Mouse (Mus musculus) myocyte (in vitro differentiated cells): Measurements from ENCODE around the gene Slc35f3. TPM values are rescaled to one million over a fixed set of nuclear protein-coding genes. Genes with fewer than 3 reads are reported as not detected.

Experiments
- H3K27me3 ChIP-seq: one replicate; pipeline ENCODE4 v1.6.1; 2011; ENCODE audit not compliant: control insufficient read depth, insufficient read depth, insufficient read length
- H3K36me3 ChIP-seq: one replicate; pipeline ENCODE4 v1.6.1; 2011; ENCODE audit not compliant: control insufficient read depth, insufficient read depth
- H3K4me2 ChIP-seq: one replicate; pipeline ENCODE4 v1.6.1; 2011; ENCODE audit warnings: low read depth, control low read depth
- H3K4me3 ChIP-seq: one replicate; pipeline ENCODE4 v1.5.1; 2011; ENCODE audit warnings: mild to moderate bottlenecking, control low read depth, moderate library complexity
- H3K79me2 ChIP-seq: one replicate; pipeline ENCODE4 v1.6.1; 2011; ENCODE audit not compliant: control insufficient read depth, insufficient read depth
- H3ac ChIP-seq: one replicate; pipeline ENCODE4 v1.6.1; 2011; ENCODE audit not compliant: control insufficient read depth, insufficient read length
- CEBPB ChIP-seq: IDR thresholded peaks from 2 replicates; pipeline ENCODE4 v1.6.1; 2011; ENCODE audit warnings: mild to moderate bottlenecking, moderate library complexity; ENCODE audit not compliant: poor library complexity, insufficient read depth, severe bottlenecking
- E2F4 ChIP-seq: IDR thresholded peaks from one replicate; pipeline ENCODE4 v1.6.1; 2011; ENCODE audit warnings: mild to moderate bottlenecking, control low read depth, moderate library complexity; ENCODE audit not compliant: insufficient read depth
- MAX ChIP-seq: IDR thresholded peaks from one replicate; pipeline ENCODE4 v1.6.1; 2011; ENCODE audit warnings: low read depth, mild to moderate bottlenecking, control low read depth
- MYOD1 ChIP-seq, 3 experiments: IDR thresholded peaks; one replicate each; pipeline ENCODE4 v1.6.1; 2011; ENCODE audit warnings: control low read depth in 2 of 3, low read depth in 2 of 3, mild to moderate bottlenecking in 2 of 3, moderate library complexity in 1 of 3; ENCODE audit not compliant: insufficient read length in 2 of 3, control insufficient read depth in 1 of 3
- MYOG ChIP-seq, 3 experiments: IDR thresholded peaks; one replicate each; pipeline ENCODE4 v1.6.1; 2011; ENCODE audit warnings: control low read depth in 2 of 3, low read depth in 2 of 3, mild to moderate bottlenecking in 2 of 3; ENCODE audit not compliant: insufficient read length in 2 of 3, control insufficient read depth in 1 of 3, insufficient read depth in 1 of 3
- POLR2A ChIP-seq: IDR thresholded peaks from one replicate; pipeline ENCODE4 v1.6.1; 2011; ENCODE audit warnings: low read depth, mild to moderate bottlenecking, control low read depth, moderate library complexity; ENCODE audit not compliant: insufficient read length
- POLR2AphosphoS2 ChIP-seq: IDR thresholded peaks from one replicate; pipeline ENCODE4 v1.6.1; 2011; ENCODE audit warnings: low read depth, control low read depth; ENCODE audit not compliant: insufficient read length
- REST ChIP-seq: IDR thresholded peaks from one replicate; pipeline ENCODE4 v1.6.1; 2011; ENCODE audit warnings: mild to moderate bottlenecking, control low read depth, moderate library complexity; ENCODE audit not compliant: insufficient read depth, insufficient read length
- SRF ChIP-seq: IDR thresholded peaks from one replicate; pipeline ENCODE4 v1.6.1; 2011; ENCODE audit warnings: low read depth; ENCODE audit not compliant: control insufficient read depth, insufficient read length
- TCF12 ChIP-seq: IDR thresholded peaks from one replicate; pipeline ENCODE4 v1.6.1; 2011; ENCODE audit warnings: mild to moderate bottlenecking, control low read depth; ENCODE audit not compliant: poor library complexity, insufficient read depth, severe bottlenecking
- TCF3 ChIP-seq: IDR thresholded peaks from one replicate; pipeline ENCODE4 v1.6.1; 2011; ENCODE audit warnings: low read depth, control low read depth; ENCODE audit not compliant: insufficient read length
- USF1 ChIP-seq: IDR thresholded peaks from one replicate; pipeline ENCODE4 v1.6.1; 2011; ENCODE audit warnings: low read depth, mild to moderate bottlenecking, control low read depth, moderate library complexity
- polyA plus RNA-seq: library from polyadenylated mRNA; unstranded; fragments of >200 nt; fragmentation: generic; extraction: Trizol; gene quantifications from one replicate; pipeline ENCODE4 v1.2.1, GENCODE M21; 2012; ENCODE audit warnings: missing spikeins

Gene Slc35f3
- 0.02 TPM for polyA plus RNA-seq

- H3K4me3 ChIP-seq, result no peak within 1 kb of the TSS
- TF ChIP-seq CEBPB, result no peak
- no peak for TF ChIP-seq TCF12
- no peak for TF ChIP-seq MYOG (IDR thresholded peaks at IDR 0.05; ENCODE audit: control insufficient read depth in 1 of 3, insufficient read depth in 1 of 3, insufficient read length in 2 of 3, low read depth in 2 of 3)
- no peak for TF ChIP-seq REST
- no peak for TF ChIP-seq MYOD1 (IDR thresholded peaks at IDR 0.05; ENCODE audit: control insufficient read depth in 1 of 3, insufficient read length in 2 of 3, low read depth in 2 of 3)
- no peak for TF ChIP-seq E2F4
- TF ChIP-seq POLR2AphosphoS2, result no peak
- TF ChIP-seq POLR2A, result no peak
- no peak for TF ChIP-seq TCF3
- TF ChIP-seq SRF, result no peak
- TF ChIP-seq USF1, result no peak
- TF ChIP-seq MAX, result no peak
- H3K36me3 ChIP-seq, result no peaks in the 10 kb centered on the region
- H3K27me3 ChIP-seq, result peaks cover 33% of the 10 kb centered on the region
- no peaks in the 10 kb centered on the region for H3K79me2 ChIP-seq
- no peak within 1 kb of the TSS for H3K4me2 ChIP-seq
- H3ac ChIP-seq, result no peak within 1 kb of the TSS
Measured at GRCm38 (mm10) chr8:126298296-126299093, at the start of gene Slc35f3. Gene Slc35f3, plus strand, starts transcription at chr8:126298558.

GRCm38 (mm10) chr8:126250486-126250885 lies 47.9 kb upstream of the Slc35f3 start:
- Histone ChIP-seq H3K79me2 (no peaks in the 10 kb centered on the region), H3K4me2 (no peak overlapping the region), H3ac (no peak overlapping the region), H3K4me3 (no peak overlapping the region), H3K27me3 (no peaks in the 10 kb centered on the region), H3K36me3 (no peaks in the 10 kb centered on the region)
- TF ChIP-seq TCF12 (no peak), MYOG (IDR thresholded peaks at IDR 0.05; ENCODE audit: control insufficient read depth in 1 of 3, insufficient read depth in 1 of 3, insufficient read length in 2 of 3, low read depth in 2 of 3) (no peak), MAX (no peak), REST (no peak), POLR2AphosphoS2 (no peak), SRF (no peak), E2F4 (no peak), CEBPB (no peak), USF1 (no peak), TCF3 (no peak), MYOD1 (IDR thresholded peaks at IDR 0.05; ENCODE audit: control insufficient read depth in 1 of 3, insufficient read length in 2 of 3, low read depth in 2 of 3) (no peak), POLR2A (no peak)

DNA sequence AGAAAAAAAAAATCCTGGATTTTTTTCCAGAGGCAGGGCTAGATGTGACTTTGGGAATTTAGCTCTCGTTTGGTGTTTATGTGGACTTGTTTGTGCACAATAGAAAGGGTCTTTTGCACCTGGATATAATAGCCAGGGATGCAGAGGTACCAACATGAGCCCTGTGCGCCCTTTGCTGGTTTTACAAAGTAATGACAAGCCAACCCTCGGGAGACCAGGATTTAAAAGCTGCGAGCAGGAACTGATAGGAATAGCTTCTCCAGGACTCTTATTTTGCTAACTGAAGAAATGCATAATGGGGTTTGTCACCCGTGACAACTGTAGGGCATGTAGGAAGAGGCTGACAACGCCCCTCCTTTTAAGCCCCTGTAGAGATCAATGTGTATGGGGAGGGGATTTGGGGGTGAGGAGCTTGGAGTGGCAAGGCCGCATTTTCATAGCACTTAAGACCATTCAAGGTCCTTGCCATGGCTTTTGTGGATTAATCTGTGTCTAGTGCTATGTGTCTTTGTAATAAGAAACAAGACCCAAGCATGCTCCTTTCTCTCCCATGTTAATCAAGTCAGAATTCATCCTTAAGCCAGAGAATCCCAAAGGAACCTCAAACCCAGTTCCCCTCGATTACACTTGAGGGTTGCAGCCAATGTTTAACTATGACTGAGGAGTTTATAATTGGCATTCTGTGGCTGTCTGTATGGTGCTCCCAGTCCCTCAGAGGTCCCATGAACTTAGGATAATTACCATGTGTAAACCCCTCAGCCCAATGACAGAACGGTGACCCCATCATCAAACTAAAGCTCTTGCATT lies 41.6 kb upstream of the Slc35f3 start:
- peaks cover 27% of the 10 kb centered on the region for H3K27me3 ChIP-seq
- no peaks in the 10 kb centered on the region for H3K79me2 ChIP-seq
- TF ChIP-seq POLR2A (no peak), TCF3 (no peak), MAX (no peak), SRF (no peak), E2F4 (no peak), TCF12 (no peak), MYOD1 (IDR thresholded peaks at IDR 0.05; ENCODE audit: control insufficient read depth in 1 of 3, insufficient read length in 2 of 3, low read depth in 2 of 3) (no peak), USF1 (no peak), POLR2AphosphoS2 (no peak), CEBPB (no peak), MYOG (IDR thresholded peaks at IDR 0.05; ENCODE audit: control insufficient read depth in 1 of 3, insufficient read depth in 1 of 3, insufficient read length in 2 of 3, low read depth in 2 of 3) (no peak), REST (no peak)
- no peak overlapping the region for H3K4me3 ChIP-seq
- H3K4me2 ChIP-seq, result no peak overlapping the region
- H3ac ChIP-seq, result no peak overlapping the region
- no peaks in the 10 kb centered on the region for H3K36me3 ChIP-seq

DNA sequence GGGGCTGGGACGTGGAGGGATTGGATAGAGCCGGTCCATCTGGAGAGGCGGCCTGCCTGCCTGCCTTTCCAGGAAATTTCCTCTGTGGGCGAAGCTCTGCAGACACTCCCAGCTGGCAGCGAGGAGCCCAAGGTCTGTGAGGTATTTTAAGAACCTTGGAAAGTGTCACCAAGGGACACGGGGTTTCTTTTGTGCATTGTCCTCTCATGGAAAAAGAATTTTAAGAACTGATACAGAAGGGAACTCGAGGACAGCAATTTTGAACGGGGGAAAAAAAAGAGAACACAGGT lies 41.0 kb upstream of the Slc35f3 start:
- no peaks in the 10 kb centered on the region for H3K36me3 ChIP-seq
- peaks cover 31% of the 10 kb centered on the region for H3K27me3 ChIP-seq
- no peak overlapping the region for H3K4me2 ChIP-seq
- no peak overlapping the region for H3ac ChIP-seq
- no peak overlapping the region for H3K4me3 ChIP-seq
- TF ChIP-seq TCF3 (no peak), POLR2AphosphoS2 (no peak), USF1 (no peak), E2F4 (no peak), SRF (no peak), POLR2A (no peak), REST (no peak), MYOD1 (IDR thresholded peaks at IDR 0.05; ENCODE audit: control insufficient read depth in 1 of 3, insufficient read length in 2 of 3, low read depth in 2 of 3) (no peak), MAX (no peak), TCF12 (no peak), CEBPB (no peak)
- H3K79me2 ChIP-seq, result no peaks in the 10 kb centered on the region
